9 mouse cellular contexts compared by ENCODE assay signal in genomic region chr15:98897495-98897894, GRCm38 (mm10). TPM values are rescaled to one million over a fixed set of nuclear protein-coding genes. Genes with fewer than 3 reads are reported as not detected.
DNase-seq lines count a peak whose midpoint lies in the region; ATAC-seq and TF ChIP-seq lines count a peak whose summit lies in the region.
"Had no signal": no experiment of that assay in that cellular context is flagged by ENCODE, and none has a peak within 500 bp of the region (broad histone marks: within the 10 kb centered on the region; RNA-seq: fewer than 3 reads in every experiment).

No protein-coding gene starts in this region.

- no peak for TF ChIP-seq CTCF in thymus, adult 2 months (IDR thresholded peaks at IDR 0.05; ENCODE audit: borderline replicate concordance, control insufficient read depth, extremely low read depth, insufficient read depth, low read length, poor library complexity)

- ATAC-seq in midbrain, embryonic 14.5 days (ENCODE audit: low FRiP score, low TSS enrichment): no peak

- no peak for TF ChIP-seq POLR2A in thymus, adult 2 months (IDR thresholded peaks at IDR 0.05; ENCODE audit: control insufficient read depth, extremely low read depth, insufficient read depth, low read length, poor library complexity)

- H3K9me3 ChIP-seq in heart, embryonic 10.5 days: no peaks in the 10 kb centered on the region
- H3K9me3 ChIP-seq in midbrain, embryonic 14.5 days (ENCODE audit: control insufficient read depth, low read length): no peaks in the 10 kb centered on the region

- no peak overlapping the region for H3K9ac ChIP-seq in midbrain, embryonic 14.5 days (replicated peaks; ENCODE audit: low read length)

- H3K4me2 ChIP-seq in midbrain, embryonic 14.5 days (ENCODE audit: low read length): peak overlapping the region; percentile 35

- no peaks in the 10 kb centered on the region for H3K36me3 ChIP-seq in heart, embryonic 10.5 days
- H3K36me3 ChIP-seq in midbrain, embryonic 14.5 days (ENCODE audit: control insufficient read depth, insufficient read depth, low read length): no peaks in the 10 kb centered on the region
- no peaks in the 10 kb centered on the region for H3K36me3 ChIP-seq in thymus, adult 2 months (ENCODE audit: control insufficient read depth, insufficient read depth, low read length)

- DNase-seq in heart, adult 11 months: peak; percentile 97
- DNase-seq in heart, adult 8-10 months (ENCODE audit: low spot score): no peak
- no peak for DNase-seq in heart, embryonic 10.5 days (ENCODE audit: low spot score)
- peak; percentile 72 for DNase-seq in kidney, postnatal 10 days
- DNase-seq in midbrain, embryonic 14.5 days: no peak
- no peak for DNase-seq in adipocyte (ENCODE audit: low spot score)
- DNase-seq in layer of hippocampus, postnatal 10 days (ENCODE audit: low spot score in 2 of 2): no peak
- DNase-seq in thymus, adult 2 months: no peak

- H3K27me3 ChIP-seq in heart, embryonic 10.5 days (ENCODE audit: insufficient read depth, poor library complexity, severe bottlenecking): peaks cover 80% of the 10 kb centered on the region
- H3K27me3 ChIP-seq in midbrain, embryonic 14.5 days (ENCODE audit: control insufficient read depth, insufficient read depth, low read length): peaks cover 70% of the 10 kb centered on the region
- peaks cover 50% of the 10 kb centered on the region for H3K27me3 ChIP-seq in thymus, adult 2 months (ENCODE audit: control insufficient read depth, insufficient read depth, low read length)

- H3K4me3 ChIP-seq in heart, embryonic 10.5 days: peak overlapping the region; percentile 70
- H3K4me3 ChIP-seq in midbrain, embryonic 14.5 days (replicated peaks; ENCODE audit: low read depth, low read length): no peak overlapping the region
- H3K4me3 ChIP-seq in thymus, adult 2 months (ENCODE audit: control insufficient read depth, insufficient read depth, low read length): no peak overlapping the region
- H3K4me3 ChIP-seq: erythroblast, embryonic 14.5 days had no signal

- peak overlapping the region; percentile 89 for H3K27ac ChIP-seq in heart, embryonic 10.5 days
- H3K27ac ChIP-seq in midbrain, embryonic 14.5 days (replicated peaks; ENCODE audit: low read depth, low read length): no peak overlapping the region
- no peak overlapping the region for H3K27ac ChIP-seq in thymus, adult 2 months (ENCODE audit: control insufficient read depth, insufficient read depth, low read length)

- peaks cover 57% of the 10 kb centered on the region for H3K4me1 ChIP-seq in heart, embryonic 10.5 days
- H3K4me1 ChIP-seq in midbrain, embryonic 14.5 days (ENCODE audit: control insufficient read depth, insufficient read depth, low read length): peaks cover 25% of the 10 kb centered on the region
- peaks cover 16% of the 10 kb centered on the region for H3K4me1 ChIP-seq in thymus, adult 2 months (replicated peaks; ENCODE audit: control insufficient read depth, insufficient read depth, low read length)

- WGBS in heart, embryonic 10.5 days: 2% methylated on average over 10 of the region's 10 CpGs
- WGBS in midbrain, embryonic 14.5 days: 3% methylated on average over 10 of the region's 10 CpGs
- 24% methylated on average over 10 of the region's 10 CpGs for WGBS in thymus, adult 2 months

RNA-seq across cellular contexts. Expression of gene Dhh, which starts 0.8 kb away (rescaled TPM):
- 1 to 10 TPM in 2 of 4 experiments, under 1 TPM in 2; 0.72 to 1.6 (median 1.0) TPM for total RNA-seq in heart, adult 8-10 months (2022)
- 2.9 and 3.0 TPM in 2 replicates for polyA plus RNA-seq in heart, embryonic 10.5 days (2016; fragmentation: Nextera tagmentation; extraction: Ambion mirVana)
- polyA plus RNA-seq in midbrain, embryonic 14.5 days (2014; fragmentation: Nextera tagmentation; extraction: Ambion mirVana): 0.36 and 0.57 TPM in 2 replicates
- total RNA-seq in layer of hippocampus, postnatal 10 days (2021): under 1 TPM; 0.36 to 0.57 TPM
- polyA plus RNA-seq in thymus, adult 2 months (2012; rRNA removed): 1.1 and 2.6 TPM in 2 replicates
- polyA plus RNA-seq: erythroblast, embryonic 14.5 days had no signal

RNA-seq across cellular contexts. Expression of gene Rhebl1, which starts 3.2 kb away (rescaled TPM):
- total RNA-seq in heart, adult 8-10 months (2022): 1 to 10 TPM; 1.2 to 2.8 (median 1.9) TPM
- 6.5 and 11.8 TPM in 2 replicates for polyA plus RNA-seq in heart, embryonic 10.5 days (2016; fragmentation: Nextera tagmentation; extraction: Ambion mirVana)
- 23.7 and 31.9 TPM in 2 replicates for polyA plus RNA-seq in midbrain, embryonic 14.5 days (2014; fragmentation: Nextera tagmentation; extraction: Ambion mirVana)
- 10 to 100 TPM in 1 of 2 experiments, 1 to 10 TPM in 1; 8.8 to 13.0 TPM for total RNA-seq in layer of hippocampus, postnatal 10 days (2021)
- polyA plus RNA-seq in thymus, adult 2 months (2012; rRNA removed): 8.0 and 9.8 TPM in 2 replicates

RNA-seq across cellular contexts. Expression of gene Lmbr1l, which starts 20.5 kb away (rescaled TPM):
- 10 to 100 TPM in 2 of 4 experiments, 1 to 10 TPM in 2; 7.3 to 12.2 (median 10.0) TPM for total RNA-seq in heart, adult 8-10 months (2022)
- polyA plus RNA-seq in heart, embryonic 10.5 days (2016; fragmentation: Nextera tagmentation; extraction: Ambion mirVana): 14.9 and 20.2 TPM in 2 replicates
- polyA plus RNA-seq in midbrain, embryonic 14.5 days (2014; fragmentation: Nextera tagmentation; extraction: Ambion mirVana): 11.2 and 19.4 TPM in 2 replicates
- 10 to 100 TPM; 17.2 to 27.3 TPM for total RNA-seq in layer of hippocampus, postnatal 10 days (2021)
- 390 and 404 TPM in 2 replicates for polyA plus RNA-seq in thymus, adult 2 months (2012; rRNA removed)

RNA-seq across cellular contexts. Expression of gene Kmt2d, which starts 26.5 kb away (rescaled TPM):
- 10 to 100 TPM; 54.7 to 66.1 (median 59.8) TPM for total RNA-seq in heart, adult 8-10 months (2022)
- polyA plus RNA-seq in heart, embryonic 10.5 days (2016; fragmentation: Nextera tagmentation; extraction: Ambion mirVana): 10.1 and 12.0 TPM in 2 replicates
- polyA plus RNA-seq in midbrain, embryonic 14.5 days (2014; fragmentation: Nextera tagmentation; extraction: Ambion mirVana): 13.6 and 16.0 TPM in 2 replicates
- 10 to 100 TPM; 71.4 to 77.3 TPM for total RNA-seq in layer of hippocampus, postnatal 10 days (2021)
- 69.1 and 93.4 TPM in 2 replicates for polyA plus RNA-seq in thymus, adult 2 months (2012; rRNA removed)

RNA-seq across cellular contexts. Expression of gene Tuba1b, which starts 36.9 kb away (rescaled TPM):
- 100 to 1,000 TPM; 106 to 156 (median 115) TPM for total RNA-seq in heart, adult 8-10 months (2022)
- 1,935 and 2,007 TPM in 2 replicates for polyA plus RNA-seq in heart, embryonic 10.5 days (2016; fragmentation: Nextera tagmentation; extraction: Ambion mirVana)
- polyA plus RNA-seq in midbrain, embryonic 14.5 days (2014; fragmentation: Nextera tagmentation; extraction: Ambion mirVana): 1,095 and 1,120 TPM in 2 replicates
- 100 to 1,000 TPM; 931 to 937 TPM for total RNA-seq in layer of hippocampus, postnatal 10 days (2021)
- polyA plus RNA-seq in thymus, adult 2 months (2012; rRNA removed): 3,866 and 5,106 TPM in 2 replicates

Comparison
In these comparisons a context has a peak if more than half of its experiments do, and no peak if none do; other contexts are left out.
1. DNase-seq: peak in heart, adult 11 months (single experiment) and kidney, postnatal 10 days (single experiment); none in heart, adult 8-10 months (single experiment), heart, embryonic 10.5 days (single experiment), midbrain, embryonic 14.5 days (single experiment), adipocyte (single experiment), layer of hippocampus, postnatal 10 days (0 of 2) and thymus, adult 2 months (single experiment).
2. RNA of gene Lmbr1l, which starts 20.5 kb away (polyA plus RNA-seq): 390 to 404 TPM in thymus, adult 2 months; 14.9 to 20.2 TPM in heart, embryonic 10.5 days and 11.2 to 19.4 TPM in midbrain, embryonic 14.5 days; every median in the first group is over 10 times any median in the second.